Comparison of ENCODE assay signal across 20 mouse cellular contexts in the genomic region with DNA sequence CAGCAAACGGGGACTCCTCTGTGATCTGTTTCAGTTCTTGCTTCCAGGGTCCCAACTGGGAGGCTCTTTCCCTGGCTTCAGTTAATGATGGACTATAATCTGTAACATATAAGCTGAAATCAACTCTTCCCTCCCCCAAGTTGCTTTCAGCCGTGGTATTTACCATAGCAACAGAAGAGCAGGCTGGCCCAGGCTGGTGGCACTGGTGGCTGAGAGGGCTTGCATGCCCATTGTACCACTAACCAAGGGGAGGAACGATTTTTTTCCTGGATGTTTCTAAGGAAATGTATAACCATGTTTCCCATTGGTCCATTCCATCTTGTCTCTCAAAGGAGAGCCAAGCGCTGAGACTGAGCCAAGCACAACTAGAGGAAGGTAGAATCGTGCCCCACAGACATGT. TPM values are rescaled to one million over a fixed set of nuclear protein-coding genes. Genes with fewer than 3 reads are reported as not detected.
"Had no signal": no experiment of that assay in that cellular context is flagged by ENCODE, and none has a peak within 500 bp of the region (broad histone marks: within the 10 kb centered on the region; RNA-seq: fewer than 3 reads in every experiment).

No protein-coding gene starts in this region.

- H3K4me2 ChIP-seq: neural tube, embryonic 15.5 days; stomach, embryonic 15.5 days had no signal

- H3K36me3 ChIP-seq: neural tube, embryonic 15.5 days; stomach, embryonic 15.5 days had no signal

- H3K9ac ChIP-seq: neural tube, embryonic 15.5 days; stomach, embryonic 15.5 days had no signal

- H3K9me3 ChIP-seq: neural tube, embryonic 15.5 days; stomach, embryonic 15.5 days had no signal

- H3K4me1 ChIP-seq: stomach, embryonic 15.5 days had no signal

- H3K27ac ChIP-seq: neural tube, embryonic 15.5 days; stomach, embryonic 15.5 days; stomach, postnatal 0 days had no signal

- H3K4me3 ChIP-seq: neural tube, embryonic 15.5 days; stomach, embryonic 15.5 days had no signal

- DNase-seq: retina, postnatal 1 day; right cerebral cortex, adult 18-20 months; right cerebral cortex, postnatal 14 days; right cerebral cortex, postnatal 25 days; right cerebral cortex, postnatal 4 days; spleen, adult 18-20 months; thymus, adult 18-20 months; thymus, adult 2 months; thymus, postnatal 14 days; thymus, postnatal 25 days; thymus, postnatal 36 days; thymus, postnatal 4 days had no signal

RNA-seq across cellular contexts. Expression of gene Foxn4, which starts 14.8 kb away (rescaled TPM):
- polyA plus RNA-seq: neural tube, embryonic 14.5 days; neural tube, embryonic 15.5 days; small intestine, adult 2 months; spleen, adult 2 months; stomach, embryonic 14.5 days; stomach, embryonic 15.5 days; stomach, postnatal 0 days; urinary bladder, adult 2 months had no signal
